Mouse (Mus musculus): ENCODE results near the gene Ttll5. TPM values are rescaled to one million over a fixed set of nuclear protein-coding genes. Genes with fewer than 3 reads are reported as not detected.

Ttll5 gene
- polyA plus RNA-seq, 1 experiment from 2014 or later: 15.5 TPM

- no peak for ATAC-seq
- no peaks in the 10 kb centered on the region for H3K9me3 ChIP-seq (replicated peaks; ENCODE audit: control insufficient read depth, low read length)
- H3K4me3 ChIP-seq (ENCODE audit: low read depth, low read length): no peak overlapping the region
- no peak overlapping the region for H3K4me2 ChIP-seq (ENCODE audit: low read length)
- WGBS: 75% methylated on average over 2 of the region's 2 CpGs
- no peak overlapping the region for H3K27ac ChIP-seq (ENCODE audit: low read depth, low read length)
- no peaks in the 10 kb centered on the region for H3K4me1 ChIP-seq (ENCODE audit: control insufficient read depth, insufficient read depth, low read length)
- H3K36me3 ChIP-seq (ENCODE audit: control insufficient read depth, insufficient read depth, low read length): no peaks in the 10 kb centered on the region
- no peak overlapping the region for H3K9ac ChIP-seq (ENCODE audit: low read length)
- DNase-seq (ENCODE audit: low spot score): no peak
- no peaks in the 10 kb centered on the region for H3K27me3 ChIP-seq (replicated peaks; ENCODE audit: control insufficient read depth, insufficient read depth, low read length)
These were observed 146.3 kb downstream of the Ttll5 start for GRCm38 (mm10) chr12:85970803-85971202.

GRCm38 (mm10) chr12:85971655-85972054 lies 147.2 kb downstream of the Ttll5 start:
- DNase-seq (ENCODE audit: low spot score): no peak
- 88% methylated on average over 4 of the region's 4 CpGs for WGBS
- H3K4me1 ChIP-seq (ENCODE audit: control insufficient read depth, insufficient read depth, low read length): no peaks in the 10 kb centered on the region
- H3K27ac ChIP-seq (ENCODE audit: low read depth, low read length): no peak overlapping the region
- no peaks in the 10 kb centered on the region for H3K27me3 ChIP-seq (replicated peaks; ENCODE audit: control insufficient read depth, insufficient read depth, low read length)
- H3K4me3 ChIP-seq (ENCODE audit: low read depth, low read length): no peak overlapping the region
- no peaks in the 10 kb centered on the region for H3K9me3 ChIP-seq (replicated peaks; ENCODE audit: control insufficient read depth, low read length)
- H3K4me2 ChIP-seq (ENCODE audit: low read length): no peak overlapping the region
- no peak for ATAC-seq
- H3K9ac ChIP-seq (ENCODE audit: low read length): no peak overlapping the region
- H3K36me3 ChIP-seq (ENCODE audit: control insufficient read depth, insufficient read depth, low read length): no peaks in the 10 kb centered on the region

- no peak overlapping the region for H3K4me3 ChIP-seq (ENCODE audit: low read depth, low read length)
- H3K36me3 ChIP-seq (ENCODE audit: control insufficient read depth, insufficient read depth, low read length): no peaks in the 10 kb centered on the region
- no peak for ATAC-seq
- no peaks in the 10 kb centered on the region for H3K9me3 ChIP-seq (replicated peaks; ENCODE audit: control insufficient read depth, low read length)
- 71% methylated on average over 4 of the region's 4 CpGs for WGBS
- DNase-seq (ENCODE audit: low spot score): no peak
- H3K27me3 ChIP-seq (replicated peaks; ENCODE audit: control insufficient read depth, insufficient read depth, low read length): no peaks in the 10 kb centered on the region
- no peaks in the 10 kb centered on the region for H3K4me1 ChIP-seq (ENCODE audit: control insufficient read depth, insufficient read depth, low read length)
- H3K9ac ChIP-seq (ENCODE audit: low read length): no peak overlapping the region
- H3K27ac ChIP-seq (ENCODE audit: low read depth, low read length): no peak overlapping the region
- no peak overlapping the region for H3K4me2 ChIP-seq (ENCODE audit: low read length)
These were observed 149.1 kb downstream of the Ttll5 start for GRCm38 (mm10) chr12:85973526-85973925.

- Histone ChIP-seq H3K9me3 (replicated peaks; ENCODE audit: control insufficient read depth, low read length) (no peaks in the 10 kb centered on the region), H3K4me3 (ENCODE audit: low read depth, low read length) (no peak overlapping the region), H3K27me3 (replicated peaks; ENCODE audit: control insufficient read depth, insufficient read depth, low read length) (no peaks in the 10 kb centered on the region), H3K4me1 (ENCODE audit: control insufficient read depth, insufficient read depth, low read length) (no peaks in the 10 kb centered on the region), H3K27ac (ENCODE audit: low read depth, low read length) (no peak overlapping the region), H3K36me3 (ENCODE audit: control insufficient read depth, insufficient read depth, low read length) (no peaks in the 10 kb centered on the region), H3K9ac (ENCODE audit: low read length) (no peak overlapping the region), H3K4me2 (ENCODE audit: low read length) (no peak overlapping the region)
- no peak for DNase-seq (ENCODE audit: low spot score)
- 57% methylated on average over 4 of the region's 4 CpGs for WGBS
- no peak for ATAC-seq
These were observed 149.6 kb downstream of the Ttll5 start for GRCm38 (mm10) chr12:85974030-85974429.

- Histone ChIP-seq H3K4me3 (ENCODE audit: low read depth, low read length) (no peak overlapping the region), H3K36me3 (ENCODE audit: control insufficient read depth, insufficient read depth, low read length) (no peaks in the 10 kb centered on the region), H3K27ac (ENCODE audit: low read depth, low read length) (no peak overlapping the region), H3K9ac (ENCODE audit: low read length) (no peak overlapping the region), H3K4me2 (ENCODE audit: low read length) (no peak overlapping the region), H3K27me3 (replicated peaks; ENCODE audit: control insufficient read depth, insufficient read depth, low read length) (no peaks in the 10 kb centered on the region), H3K4me1 (ENCODE audit: control insufficient read depth, insufficient read depth, low read length) (no peaks in the 10 kb centered on the region), H3K9me3 (replicated peaks; ENCODE audit: control insufficient read depth, low read length) (no peaks in the 10 kb centered on the region)
- 82% methylated on average over 5 of the region's 5 CpGs for WGBS
- no peak for ATAC-seq
- peak; percentile 16 for DNase-seq (ENCODE audit: low spot score)
These were observed 155.5 kb downstream of the Ttll5 start for GRCm38 (mm10) chr12:85979996-85980395.

GRCm38 (mm10) chr12:85985524-85985923 lies 161.1 kb downstream of the Ttll5 start:
- H3K27me3 ChIP-seq (replicated peaks; ENCODE audit: control insufficient read depth, insufficient read depth, low read length): no peaks in the 10 kb centered on the region
- H3K36me3 ChIP-seq (ENCODE audit: control insufficient read depth, insufficient read depth, low read length): no peaks in the 10 kb centered on the region
- ATAC-seq (no peak), DNase-seq (ENCODE audit: low spot score) (no peak)
- no peak overlapping the region for H3K9ac ChIP-seq (ENCODE audit: low read length)
- no peaks in the 10 kb centered on the region for H3K9me3 ChIP-seq (replicated peaks; ENCODE audit: control insufficient read depth, low read length)
- peaks cover 17% of the 10 kb centered on the region for H3K4me1 ChIP-seq (ENCODE audit: control insufficient read depth, insufficient read depth, low read length)
- 91% methylated on average over 4 of the region's 4 CpGs for WGBS
- no peak overlapping the region for H3K27ac ChIP-seq (ENCODE audit: low read depth, low read length)
- H3K4me3 ChIP-seq (ENCODE audit: low read depth, low read length): no peak overlapping the region
- H3K4me2 ChIP-seq (ENCODE audit: low read length): no peak overlapping the region

- 80% methylated on average over 7 of the region's 7 CpGs for WGBS
- Histone ChIP-seq H3K27ac (ENCODE audit: low read depth, low read length) (no peak overlapping the region), H3K9ac (ENCODE audit: low read length) (no peak overlapping the region), H3K4me1 (ENCODE audit: control insufficient read depth, insufficient read depth, low read length) (peaks cover 17% of the 10 kb centered on the region), H3K9me3 (replicated peaks; ENCODE audit: control insufficient read depth, low read length) (no peaks in the 10 kb centered on the region), H3K4me3 (ENCODE audit: low read depth, low read length) (no peak overlapping the region), H3K36me3 (ENCODE audit: control insufficient read depth, insufficient read depth, low read length) (no peaks in the 10 kb centered on the region), H3K27me3 (replicated peaks; ENCODE audit: control insufficient read depth, insufficient read depth, low read length) (no peaks in the 10 kb centered on the region), H3K4me2 (ENCODE audit: low read length) (no peak overlapping the region)
- DNase-seq (ENCODE audit: low spot score): no peak
- ATAC-seq: no peak
These were observed 161.6 kb downstream of the Ttll5 start for GRCm38 (mm10) chr12:85986024-85986423.

GRCm38 (mm10) chr12:85986540-85987443 lies 162.3 kb downstream of the Ttll5 start:
- Histone ChIP-seq H3K27ac (ENCODE audit: low read depth, low read length) (no peak overlapping the region), H3K4me2 (ENCODE audit: low read length) (peak overlapping the region; percentile 25)
- WGBS: 31% methylated on average over 13 of the region's 13 CpGs

GRCm38 (mm10) chr12:85987444-85987889 lies 163.0 kb downstream of the Ttll5 start:
- DNase-seq (ENCODE audit: low spot score): peak; percentile 32

More at GRCm38 (mm10) chr12:85986540-85987443, 162.3 kb downstream of the Ttll5 start:
- H3K4me3 ChIP-seq (ENCODE audit: low read depth, low read length): no peak overlapping the region
- no peaks in the 10 kb centered on the region for H3K9me3 ChIP-seq (replicated peaks; ENCODE audit: control insufficient read depth, low read length)
- peaks cover 17% of the 10 kb centered on the region for H3K4me1 ChIP-seq (ENCODE audit: control insufficient read depth, insufficient read depth, low read length)
- no peaks in the 10 kb centered on the region for H3K27me3 ChIP-seq (replicated peaks; ENCODE audit: control insufficient read depth, insufficient read depth, low read length)
- ATAC-seq (peak; percentile 7; the same call in 1 of the 2 replicates), DNase-seq (ENCODE audit: low spot score) (peak; percentile 69)
- H3K36me3 ChIP-seq (ENCODE audit: control insufficient read depth, insufficient read depth, low read length): no peaks in the 10 kb centered on the region
- no peak overlapping the region for H3K9ac ChIP-seq (ENCODE audit: low read length)

More at GRCm38 (mm10) chr12:85987444-85987889, 163.0 kb downstream of the Ttll5 start:
- Histone ChIP-seq H3K4me1 (ENCODE audit: control insufficient read depth, insufficient read depth, low read length) (peaks cover 21% of the 10 kb centered on the region), H3K4me3 (ENCODE audit: low read depth, low read length) (no peak overlapping the region), H3K27ac (ENCODE audit: low read depth, low read length) (no peak overlapping the region), H3K4me2 (ENCODE audit: low read length) (peak overlapping the region; percentile 25; the same call in 1 of the 2 replicates), H3K9ac (ENCODE audit: low read length) (no peak overlapping the region), H3K36me3 (ENCODE audit: control insufficient read depth, insufficient read depth, low read length) (no peaks in the 10 kb centered on the region), H3K9me3 (replicated peaks; ENCODE audit: control insufficient read depth, low read length) (no peaks in the 10 kb centered on the region), H3K27me3 (replicated peaks; ENCODE audit: control insufficient read depth, insufficient read depth, low read length) (no peaks in the 10 kb centered on the region)
- ATAC-seq: peak; percentile 4; the same call in 1 of the 2 replicates
- WGBS: 38% methylated on average over 5 of the region's 5 CpGs
